Mouse (Mus musculus): ENCODE measurements around the gene Pygl. TPM values are rescaled to one million over a fixed set of nuclear protein-coding genes. Genes with fewer than 3 reads are reported as not detected.

Pygl gene
- polyA plus RNA-seq, 2 experiments: 18.3 to 23.3 TPM

DNA sequence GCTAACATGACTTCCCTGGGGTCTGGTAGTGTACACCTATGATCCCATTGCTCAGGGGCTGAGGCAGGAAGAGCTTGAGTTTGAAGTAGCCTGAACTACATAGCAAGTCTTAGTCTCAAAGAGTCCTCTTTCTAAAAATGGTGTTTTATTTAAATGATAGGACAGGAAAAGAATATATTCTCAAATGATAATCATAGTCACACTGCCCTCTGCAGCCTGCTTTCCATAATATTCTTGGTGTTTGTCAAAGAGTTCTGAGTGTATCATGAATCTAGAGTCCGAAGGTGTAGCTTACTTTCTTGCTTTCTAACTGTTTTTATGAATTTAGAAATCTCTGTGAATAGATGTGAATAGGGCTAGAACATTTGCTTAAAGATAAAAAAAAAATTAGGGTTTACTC lies 61.3 kb downstream of the Pygl start:
- H3K9ac ChIP-seq (ENCODE audit: low read depth, low read length, severe bottlenecking): no peak overlapping the region
- no peak overlapping the region for H3K4me2 ChIP-seq (replicated peaks; ENCODE audit: low read depth, low read length, severe bottlenecking)
- 89% methylated on average over 1 of the region's 1 CpGs for WGBS
- no peaks in the 10 kb centered on the region for H3K27me3 ChIP-seq (ENCODE audit: control insufficient read depth, insufficient read depth, low read length)
- H3K9me3 ChIP-seq (ENCODE audit: control insufficient read depth, low read length): no peaks in the 10 kb centered on the region
- TF ChIP-seq POLR2A (IDR thresholded peaks at IDR 0.05; ENCODE audit: borderline replicate concordance, extremely low read depth, insufficient read depth, insufficient read length): no peak
- no peaks in the 10 kb centered on the region for H3K36me3 ChIP-seq (ENCODE audit: control insufficient read depth, insufficient read depth, low read length)
- ATAC-seq (ENCODE audit: low FRiP score, low read depth): no peak
- H3K27ac ChIP-seq (replicated peaks; ENCODE audit: low read depth, low read length): no peak overlapping the region
- H3K4me3 ChIP-seq (replicated peaks; ENCODE audit: low read length): no peak overlapping the region
- no peak for DNase-seq (ENCODE audit: low spot score)
- no peaks in the 10 kb centered on the region for H3K4me1 ChIP-seq (ENCODE audit: control insufficient read depth, insufficient read depth, low read length)

DNA sequence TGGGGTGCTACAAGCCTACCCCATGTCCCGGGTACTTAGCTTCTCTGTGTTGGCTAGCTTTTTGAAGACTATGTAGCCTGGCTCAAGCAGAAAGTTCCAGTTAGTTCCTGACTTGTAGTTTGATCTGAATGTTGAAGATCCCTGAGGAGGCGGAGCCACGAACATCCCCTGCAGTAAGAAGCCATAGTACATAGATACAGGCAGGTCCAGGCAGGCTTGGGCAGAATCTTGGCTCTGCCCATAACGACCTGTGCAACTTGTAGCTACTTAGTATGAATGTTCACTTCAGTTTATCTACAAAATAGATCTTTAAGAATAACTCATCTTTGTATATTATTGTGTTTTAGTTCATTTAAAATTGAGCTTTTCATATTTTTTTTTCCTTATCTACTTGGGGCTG lies 63.3 kb downstream of the Pygl start:
- H3K36me3 ChIP-seq (ENCODE audit: control insufficient read depth, insufficient read depth, low read length): no peaks in the 10 kb centered on the region
- ATAC-seq (ENCODE audit: low FRiP score, low read depth) (no peak), DNase-seq (ENCODE audit: low spot score) (no peak)
- H3K4me3 ChIP-seq (replicated peaks; ENCODE audit: low read length): no peak overlapping the region
- no peaks in the 10 kb centered on the region for H3K9me3 ChIP-seq (ENCODE audit: control insufficient read depth, low read length)
- H3K27ac ChIP-seq (replicated peaks; ENCODE audit: low read depth, low read length): no peak overlapping the region
- no peak overlapping the region for H3K4me2 ChIP-seq (replicated peaks; ENCODE audit: low read depth, low read length, severe bottlenecking)
- TF ChIP-seq POLR2A (IDR thresholded peaks at IDR 0.05; ENCODE audit: borderline replicate concordance, extremely low read depth, insufficient read depth, insufficient read length): no peak
- no peaks in the 10 kb centered on the region for H3K27me3 ChIP-seq (ENCODE audit: control insufficient read depth, insufficient read depth, low read length)
- H3K4me1 ChIP-seq (ENCODE audit: control insufficient read depth, insufficient read depth, low read length): no peaks in the 10 kb centered on the region
- no peak overlapping the region for H3K9ac ChIP-seq (ENCODE audit: low read depth, low read length, severe bottlenecking)
- WGBS: 81% methylated on average over 4 of the region's 4 CpGs

DNA sequence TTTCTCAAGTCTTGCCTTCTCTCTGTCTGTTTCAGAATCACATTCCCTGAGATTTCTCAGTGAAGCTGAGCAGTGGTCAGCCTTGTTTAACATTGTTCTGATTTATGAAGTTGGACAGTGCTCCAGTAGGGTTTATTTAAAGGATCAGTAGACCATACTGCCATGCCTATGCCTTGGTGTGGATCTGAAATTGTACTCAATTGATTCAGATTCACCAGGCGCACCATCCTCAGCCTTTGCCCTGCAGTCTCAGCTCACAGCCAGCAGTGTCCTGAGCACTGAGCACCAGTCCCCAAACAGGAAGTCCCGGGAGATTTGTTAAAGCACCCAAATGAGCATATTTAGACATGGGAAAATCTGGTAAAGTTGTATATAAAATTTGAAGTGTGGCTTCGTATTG lies 66.5 kb downstream of the Pygl start:
- H3K27ac ChIP-seq (replicated peaks; ENCODE audit: low read depth, low read length): no peak overlapping the region
- H3K4me2 ChIP-seq (replicated peaks; ENCODE audit: low read depth, low read length, severe bottlenecking): no peak overlapping the region
- H3K9ac ChIP-seq (ENCODE audit: low read depth, low read length, severe bottlenecking): no peak overlapping the region
- H3K36me3 ChIP-seq (ENCODE audit: control insufficient read depth, insufficient read depth, low read length): no peaks in the 10 kb centered on the region
- TF ChIP-seq POLR2A (IDR thresholded peaks at IDR 0.05; ENCODE audit: borderline replicate concordance, extremely low read depth, insufficient read depth, insufficient read length): no peak
- no peaks in the 10 kb centered on the region for H3K27me3 ChIP-seq (ENCODE audit: control insufficient read depth, insufficient read depth, low read length)
- ATAC-seq (ENCODE audit: low FRiP score, low read depth) (no peak), DNase-seq (ENCODE audit: low spot score) (no peak)
- no peaks in the 10 kb centered on the region for H3K9me3 ChIP-seq (ENCODE audit: control insufficient read depth, low read length)
- WGBS: 59% methylated on average over 3 of the region's 3 CpGs
- no peak overlapping the region for H3K4me3 ChIP-seq (replicated peaks; ENCODE audit: low read length)
- H3K4me1 ChIP-seq (ENCODE audit: control insufficient read depth, insufficient read depth, low read length): no peaks in the 10 kb centered on the region

DNA sequence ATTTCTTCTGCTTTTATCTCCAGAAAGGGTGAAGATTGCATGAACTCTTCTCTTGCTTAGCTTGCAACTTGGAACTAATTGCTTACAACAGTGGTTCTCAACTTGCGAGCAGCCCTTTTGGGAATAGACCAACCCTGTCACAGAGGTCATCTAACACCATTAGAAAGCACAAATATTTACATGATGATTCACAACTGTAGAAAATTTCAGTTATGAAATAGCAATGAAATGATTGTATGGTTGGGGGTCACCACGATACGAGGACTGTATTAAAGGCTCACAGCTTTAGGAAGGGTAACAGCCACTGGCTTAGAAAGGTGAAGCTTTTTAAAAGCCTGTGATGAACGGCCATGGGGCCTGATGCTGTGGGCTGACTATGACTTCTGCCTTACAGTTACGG lies 70.2 kb downstream of the Pygl start:
- H3K9me3 ChIP-seq (ENCODE audit: control insufficient read depth, low read length): no peaks in the 10 kb centered on the region
- WGBS: 73% methylated on average over 5 of the region's 5 CpGs
- TF ChIP-seq POLR2A (IDR thresholded peaks at IDR 0.05; ENCODE audit: borderline replicate concordance, extremely low read depth, insufficient read depth, insufficient read length): no peak

DNA sequence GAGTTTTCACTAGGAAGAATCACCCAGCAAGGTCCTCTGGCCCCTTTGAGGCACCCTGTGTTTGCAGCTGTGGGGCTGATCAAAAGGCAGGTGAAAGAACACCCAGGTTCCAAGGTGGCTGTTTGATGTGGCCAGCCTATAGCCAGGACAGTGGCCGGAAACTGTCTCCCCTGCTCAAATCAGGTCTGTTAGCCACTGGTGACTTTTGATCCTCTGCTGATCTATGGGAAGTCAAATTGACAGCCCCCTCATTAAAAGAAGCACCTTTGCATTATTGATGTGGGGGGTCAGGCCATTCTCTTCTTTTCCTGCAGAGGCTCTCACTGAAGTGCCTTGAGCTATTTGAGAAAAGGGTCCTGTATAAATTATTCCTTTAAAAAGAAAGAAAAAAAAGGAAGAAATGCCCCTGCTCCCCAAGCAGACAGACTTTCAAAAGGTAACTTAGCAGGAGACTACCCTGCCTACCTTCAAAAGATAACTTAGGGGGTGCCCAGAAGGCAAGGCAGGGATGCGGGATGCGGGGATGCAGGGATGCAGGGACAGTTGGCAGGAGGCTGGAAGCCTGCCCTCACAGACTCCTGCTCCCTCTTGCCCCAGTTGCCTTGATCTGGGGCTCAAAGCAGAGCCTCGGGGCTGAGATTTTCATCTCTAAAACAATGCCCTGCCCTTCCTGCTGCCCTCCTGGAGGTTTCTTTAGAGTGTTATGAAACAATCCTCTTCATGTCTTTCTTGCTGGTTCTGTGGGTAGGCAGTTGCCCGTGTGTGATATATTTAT lies 73.8 kb downstream of the Pygl start:
- TF ChIP-seq POLR2A (IDR thresholded peaks at IDR 0.05; ENCODE audit: borderline replicate concordance, extremely low read depth, insufficient read depth, insufficient read length): no peak
- no peak for DNase-seq (ENCODE audit: low spot score)
- H3K9ac ChIP-seq (ENCODE audit: low read depth, low read length, severe bottlenecking): no peak overlapping the region
- no peaks in the 10 kb centered on the region for H3K9me3 ChIP-seq (ENCODE audit: control insufficient read depth, low read length)
- ATAC-seq (ENCODE audit: low FRiP score, low read depth): no peak
- no peak overlapping the region for H3K4me3 ChIP-seq (replicated peaks; ENCODE audit: low read length)
- no peaks in the 10 kb centered on the region; the same call in 1 of the 2 replicates for H3K4me1 ChIP-seq (ENCODE audit: control insufficient read depth, insufficient read depth, low read length)
- no peak overlapping the region for H3K27ac ChIP-seq (replicated peaks; ENCODE audit: low read depth, low read length)
- H3K4me2 ChIP-seq (replicated peaks; ENCODE audit: low read depth, low read length, severe bottlenecking): no peak overlapping the region
- H3K27me3 ChIP-seq (ENCODE audit: control insufficient read depth, insufficient read depth, low read length): no peaks in the 10 kb centered on the region
- no peaks in the 10 kb centered on the region for H3K36me3 ChIP-seq (ENCODE audit: control insufficient read depth, insufficient read depth, low read length)
- 40% methylated on average over 5 of the region's 5 CpGs for WGBS

More for the DNA sequence above, 70.2 kb downstream of the Pygl start:
- Histone ChIP-seq H3K27ac (replicated peaks; ENCODE audit: low read depth, low read length) (no peak overlapping the region), H3K4me2 (replicated peaks; ENCODE audit: low read depth, low read length, severe bottlenecking) (no peak overlapping the region), H3K36me3 (ENCODE audit: control insufficient read depth, insufficient read depth, low read length) (no peaks in the 10 kb centered on the region), H3K27me3 (ENCODE audit: control insufficient read depth, insufficient read depth, low read length) (no peaks in the 10 kb centered on the region), H3K4me3 (replicated peaks; ENCODE audit: low read length) (no peak overlapping the region), H3K9ac (ENCODE audit: low read depth, low read length, severe bottlenecking) (no peak overlapping the region), H3K4me1 (ENCODE audit: control insufficient read depth, insufficient read depth, low read length) (no peaks in the 10 kb centered on the region; the same call in 1 of the 2 replicates)
- DNase-seq (ENCODE audit: low spot score): no peak
- ATAC-seq (ENCODE audit: low FRiP score, low read depth): no peak
